Mouse (Mus musculus) liver, adult 2 months (tissue): Measurements from ENCODE around the gene Stox2.

Experiments used
- CTCF ChIP-seq: fragments of 200-500 bp; IDR thresholded peaks from 2 replicates; pipeline ENCODE4 v1.5.1; 2011; ENCODE audit warnings: low read depth, low read length, control low read depth
- POLR2A ChIP-seq: fragments of 200-500 bp; IDR thresholded peaks from 2 replicates; pipeline ENCODE4 v1.6.1; 2011; ENCODE audit warnings: low read length, control low read depth; ENCODE audit not compliant: insufficient read depth; ENCODE audit errors: extremely low read depth

GRCm38 (mm10) chr8:47133381-47133780 lies 312.8 kb downstream of the Stox2 start:
- no peak for TF ChIP-seq CTCF
- TF ChIP-seq POLR2A, result no peak
